Mouse (Mus musculus): Measurements from ENCODE around the gene Zfp651.
A peak's percentile ranks its signal among the peaks of the same experiment; 100 is the strongest.

The Zfp651 gene

DNA sequence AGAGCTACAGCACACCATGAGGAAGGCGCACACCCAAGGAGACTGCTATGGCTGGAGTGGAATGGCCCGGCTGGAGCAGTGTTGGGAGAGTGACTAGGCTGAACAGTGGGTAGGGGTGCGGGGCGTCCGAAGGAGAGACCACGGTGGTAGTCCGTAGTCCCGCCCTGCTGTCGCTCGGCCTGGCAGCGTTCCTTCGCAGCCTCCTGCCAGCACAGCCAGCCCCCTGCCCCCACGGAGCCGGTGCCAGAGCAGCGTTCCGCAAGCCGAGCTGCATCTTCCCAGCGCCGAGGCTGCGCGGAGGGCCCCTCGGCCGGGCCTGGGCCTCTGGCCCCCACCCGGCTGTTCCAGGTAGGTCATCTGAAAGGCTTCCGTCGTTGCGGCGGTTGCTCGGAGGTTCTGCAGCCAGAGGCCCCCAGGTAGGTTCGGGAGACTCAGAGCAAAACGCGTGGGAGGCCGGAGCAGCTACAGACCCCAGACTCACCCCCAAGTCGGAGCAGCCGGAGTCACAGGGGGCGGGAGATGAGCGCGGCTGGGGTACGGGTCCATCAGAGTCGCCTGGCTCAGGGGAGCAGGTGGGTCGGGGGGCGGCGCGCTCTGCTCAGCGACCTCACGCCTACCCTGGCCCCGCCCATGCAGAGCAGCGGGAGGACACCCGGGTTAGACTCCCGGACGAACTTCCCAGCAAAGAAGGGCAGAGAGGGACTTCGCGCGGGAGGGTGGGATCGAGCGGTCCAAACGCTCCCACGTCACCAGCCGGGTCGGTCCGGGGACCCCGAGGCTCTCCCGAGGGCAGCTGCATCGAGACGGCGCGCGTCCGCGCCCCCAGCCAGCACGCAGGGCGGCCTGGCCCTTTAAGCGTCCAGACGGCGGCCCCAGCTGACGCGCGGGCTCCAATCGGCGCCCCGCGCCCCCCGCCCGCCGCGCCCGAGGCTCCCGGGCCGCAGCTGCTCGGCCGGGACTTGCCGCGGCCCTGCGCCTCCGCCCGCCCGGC is at the start of gene Zfp651:
Gene Zfp651, plus strand, starts transcription at position 240 of the 991 bp plus-strand sequence.
- no peak for DNase-seq (ENCODE audit: low spot score in 2 of 2)

DNA sequence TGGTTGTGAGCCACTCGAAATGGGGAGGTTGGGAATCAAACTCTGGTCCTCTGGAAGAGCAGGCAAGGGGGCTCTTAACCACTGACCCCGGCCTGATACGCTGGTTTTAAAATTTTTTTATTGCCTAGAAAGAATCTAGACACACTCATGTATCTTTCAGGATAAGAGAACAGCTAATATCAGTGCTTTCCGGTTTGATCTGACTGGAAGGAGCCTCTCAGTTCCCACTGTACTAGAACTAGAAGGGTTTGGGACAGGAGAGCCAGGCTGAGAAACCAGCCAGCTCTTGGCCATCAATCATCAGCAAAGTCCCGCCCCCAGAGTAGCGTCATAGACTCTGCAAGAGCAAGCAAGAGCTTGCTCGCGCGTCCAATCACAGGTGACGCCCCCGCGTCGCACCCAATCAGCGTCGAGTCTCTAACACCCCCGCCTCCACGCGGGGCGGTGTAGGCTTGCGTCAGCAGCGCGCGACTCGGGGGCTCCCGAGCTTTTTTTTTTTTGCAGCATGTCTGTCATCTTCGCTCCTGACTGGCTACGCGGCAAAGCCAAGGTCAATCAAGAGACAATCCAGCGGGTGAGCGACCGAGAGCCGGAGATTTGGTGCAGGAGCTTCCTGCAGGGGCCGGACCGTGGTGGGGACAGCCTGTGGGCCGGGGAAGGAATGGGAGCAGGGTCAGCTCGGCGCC is 49.1 kb upstream of the Zfp651 start, which contains the start of gene Ss18l2:
Gene Ss18l2, plus strand, starts transcription at position 432 of the 686 bp plus-strand sequence.
- DNase-seq (ENCODE audit: low spot score in 2 of 2) = peak; percentile 94 to 99

GRCm38 (mm10) chr9:121710584-121710975 is 48.5 kb upstream of the Zfp651 start:
- peak in 1 of 2 experiments; percentile 67 for DNase-seq (ENCODE audit: low spot score in 2 of 2)

DNA sequence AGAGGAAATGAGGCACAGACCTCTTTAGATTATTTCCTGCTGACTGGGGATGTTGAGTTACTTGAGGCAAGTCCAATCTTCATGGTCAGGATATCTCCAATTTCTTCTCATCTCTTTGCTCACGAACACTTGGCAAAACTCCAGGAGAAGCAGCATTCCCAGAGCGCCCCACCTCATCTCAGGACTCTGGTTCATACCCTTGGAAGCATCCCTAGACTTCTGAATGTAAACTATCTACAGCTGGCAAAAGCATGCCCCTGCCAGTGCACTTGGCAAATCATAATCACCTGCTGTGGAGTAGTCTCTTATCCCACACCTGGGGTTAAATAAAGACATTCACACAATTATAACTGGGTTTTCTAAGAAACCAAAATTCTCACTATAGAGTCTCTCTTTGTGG is 42.1 kb upstream of the Zfp651 start:
- DNase-seq (ENCODE audit: low spot score in 2 of 2) = no peak

DNA sequence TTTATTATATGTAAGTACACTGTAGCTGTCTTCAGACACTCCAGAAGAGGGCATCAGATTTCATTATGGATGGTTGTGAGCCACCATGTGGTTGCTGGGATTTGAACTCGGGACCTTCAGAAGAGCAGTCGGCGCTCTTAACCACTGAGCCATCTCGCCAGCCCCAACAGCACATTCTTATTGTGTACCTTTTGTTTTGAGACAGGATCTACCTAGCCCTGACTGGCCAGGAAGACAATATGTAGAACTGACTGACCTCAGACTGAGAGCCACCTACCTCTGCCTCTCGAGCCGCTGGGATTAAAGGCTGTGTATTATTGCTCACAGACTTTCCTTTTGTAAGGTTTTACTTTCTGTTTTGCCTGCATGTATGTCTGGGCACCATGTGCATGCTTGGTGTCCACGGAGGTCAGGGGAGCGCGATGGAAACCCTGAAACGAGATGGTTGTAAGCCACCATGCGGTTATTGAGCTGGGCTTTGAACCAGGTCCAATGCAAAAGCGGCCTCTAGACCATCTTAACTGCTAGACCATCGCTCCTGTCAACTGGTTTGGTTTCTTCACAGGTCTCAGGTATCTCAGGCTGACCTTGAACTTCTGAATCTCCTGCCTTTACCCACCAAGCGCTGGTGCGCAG is 40.9 kb upstream of the Zfp651 start:
- DNase-seq (ENCODE audit: low spot score in 2 of 2) = no peak

GRCm38 (mm10) chr9:121718792-121719318 is 40.3 kb upstream of the Zfp651 start, which contains the start of gene Nktr:
TSS of gene Nktr (plus strand) at chr9:121719169.
- peak; percentile 96 to 98 for DNase-seq (ENCODE audit: low spot score in 2 of 2)

DNA sequence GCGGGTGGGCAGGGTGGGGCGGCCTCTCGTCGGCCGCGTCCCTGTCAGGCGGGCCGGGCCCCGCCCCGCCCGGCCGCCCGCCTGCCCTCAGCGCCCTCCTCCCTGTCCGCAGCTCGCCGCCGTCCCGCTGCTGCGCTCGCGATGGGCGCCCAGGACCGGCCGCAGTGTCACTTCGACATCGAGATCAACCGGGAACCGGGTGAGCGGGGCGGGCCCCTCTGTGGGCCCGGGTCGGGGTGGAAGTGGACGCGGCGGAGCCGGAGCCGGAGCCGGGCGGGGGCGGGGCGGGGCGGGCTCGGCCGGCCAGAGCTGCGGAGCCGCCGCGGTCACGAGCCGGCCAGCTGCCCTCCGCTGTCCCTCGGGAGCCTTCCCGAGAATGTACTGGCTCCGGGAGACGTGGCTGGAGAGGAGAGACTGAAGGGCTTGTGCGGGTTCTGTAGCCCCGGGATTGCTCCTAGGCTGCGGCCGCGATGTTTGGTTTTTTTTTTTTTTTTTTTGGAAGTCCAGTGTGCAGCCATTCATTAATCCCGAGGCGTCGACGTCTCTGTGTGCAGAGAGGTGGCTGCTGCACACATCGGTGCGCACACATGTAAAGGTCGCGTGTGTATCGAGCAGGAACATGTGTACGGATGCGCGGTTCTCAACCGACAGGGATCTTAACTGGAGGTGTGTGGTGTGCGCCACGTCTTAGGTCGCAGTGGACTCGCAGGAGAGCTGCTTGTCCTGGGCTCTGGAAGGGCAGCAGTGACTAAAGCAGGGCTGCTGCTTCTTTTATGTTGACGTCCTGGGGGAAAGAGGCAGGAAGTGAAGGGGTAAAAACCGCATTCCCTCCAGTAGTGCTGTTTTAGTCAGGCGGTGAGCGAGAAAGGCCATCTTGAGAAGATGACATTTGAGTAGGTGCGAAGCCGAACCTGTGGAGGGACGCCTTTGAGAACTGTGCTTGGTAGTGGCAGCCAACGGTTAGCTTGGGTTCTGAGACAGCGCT is 39.5 kb upstream of the Zfp651 start:
- peak; percentile 58 to 85 for DNase-seq (ENCODE audit: low spot score in 2 of 2)

DNA sequence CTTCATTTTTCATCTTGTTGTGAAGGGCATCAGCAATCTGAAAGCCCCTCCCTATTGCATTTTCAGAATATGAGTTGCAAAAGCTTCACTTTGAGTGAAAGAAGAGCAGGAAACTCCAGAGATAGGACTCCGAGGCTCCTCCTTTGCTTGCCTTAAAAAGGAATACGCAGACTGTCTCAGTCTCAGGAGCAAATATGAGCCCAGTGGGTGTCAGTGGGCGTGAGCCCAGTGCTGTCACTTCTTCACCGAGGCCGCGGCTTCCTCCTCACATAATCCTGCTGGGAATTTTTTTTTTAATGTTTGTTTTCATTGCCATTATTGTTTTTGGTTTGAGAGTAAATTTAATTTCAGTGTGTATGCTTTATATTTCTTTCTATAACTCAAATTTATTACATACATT is 18.6 kb upstream of the Zfp651 start:
- DNase-seq (ENCODE audit: low spot score in 2 of 2) = no peak

GRCm38 (mm10) chr9:121741168-121741567 is 18.0 kb upstream of the Zfp651 start:
- DNase-seq (ENCODE audit: low spot score in 2 of 2) = no peak

DNA sequence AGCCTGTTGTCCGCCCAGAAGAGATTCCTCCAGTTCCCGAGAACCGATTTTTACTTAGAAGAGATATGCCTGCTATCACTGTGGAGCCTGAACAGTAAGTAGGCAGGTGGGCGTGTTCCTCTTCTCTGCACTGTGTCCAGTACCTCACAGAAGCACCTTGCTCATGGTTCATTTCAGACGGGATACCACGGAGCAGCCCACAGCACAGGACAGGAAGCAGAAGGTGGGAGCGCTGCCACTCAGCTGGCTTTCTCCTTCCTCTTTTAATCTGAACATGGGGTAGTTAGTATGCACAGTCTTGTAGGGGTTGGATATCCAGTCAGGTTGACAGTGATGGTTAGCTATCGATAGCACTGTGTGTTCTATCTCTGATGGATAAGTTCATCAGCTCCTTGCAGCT is 15.1 kb upstream of the Zfp651 start:
- no peak for DNase-seq (ENCODE audit: low spot score in 2 of 2)

DNA sequence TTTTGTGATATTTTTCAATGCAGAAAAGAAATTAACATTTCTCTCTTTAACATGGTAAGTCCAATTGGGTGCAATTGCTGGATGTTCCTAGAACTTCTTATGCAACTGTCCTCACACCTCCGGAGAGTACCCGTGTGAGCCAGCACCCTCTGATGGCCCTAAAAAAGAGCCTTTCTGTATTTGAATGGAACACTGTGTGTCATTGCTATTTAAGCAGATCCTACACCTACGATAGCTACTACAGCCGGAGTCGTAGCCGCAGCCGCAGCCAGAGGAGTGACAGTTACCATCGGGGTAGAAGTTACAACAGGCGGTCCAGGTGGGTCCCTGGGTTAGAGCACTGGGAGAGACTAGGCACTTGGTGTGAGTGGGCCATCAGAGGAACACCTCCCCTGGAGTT is 6.4 kb upstream of the Zfp651 start:
- no peak for DNase-seq (ENCODE audit: low spot score in 2 of 2)

GRCm38 (mm10) chr9:121754624-121755023 is 4.5 kb upstream of the Zfp651 start:
- DNase-seq (ENCODE audit: low spot score in 2 of 2) = no peak

GRCm38 (mm10) chr9:121756785-121757184 is 2.3 kb upstream of the Zfp651 start:
- no peak for DNase-seq (ENCODE audit: low spot score in 2 of 2)

DNA sequence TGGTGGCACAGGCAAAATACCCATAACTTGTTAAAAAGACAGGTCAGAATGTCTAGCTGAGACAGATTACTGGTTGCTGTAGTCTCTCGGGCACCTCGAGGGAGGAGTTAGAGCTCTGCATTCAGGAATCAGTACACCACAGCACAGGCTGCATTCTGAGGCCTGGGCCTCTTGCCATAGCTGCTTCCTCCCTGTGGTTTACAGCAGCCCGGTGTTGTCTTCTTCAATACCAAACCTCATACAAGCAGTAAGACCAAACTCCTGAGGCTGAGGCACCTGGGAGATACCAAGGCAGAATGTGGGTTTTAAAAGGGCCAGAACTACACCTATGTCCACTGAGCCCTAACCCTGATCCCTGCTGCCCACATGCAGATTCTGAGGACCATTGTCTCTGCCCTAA is 1.7 kb upstream of the Zfp651 start:
- DNase-seq (ENCODE audit: low spot score in 2 of 2) = no peak

- DNase-seq (ENCODE audit: low spot score in 2 of 2) = no peak
Measured at GRCm38 (mm10) chr9:121757835-121758814, 1.0 kb upstream of the Zfp651 start.

- no peak for DNase-seq (ENCODE audit: low spot score in 2 of 2)
Measured at GRCm38 (mm10) chr9:121760271-121761090, 1.4 kb downstream of the Zfp651 start.

- DNase-seq (ENCODE audit: low spot score in 2 of 2) = no peak
Measured at GRCm38 (mm10) chr9:121761091-121761665, 2.0 kb downstream of the Zfp651 start.

DNA sequence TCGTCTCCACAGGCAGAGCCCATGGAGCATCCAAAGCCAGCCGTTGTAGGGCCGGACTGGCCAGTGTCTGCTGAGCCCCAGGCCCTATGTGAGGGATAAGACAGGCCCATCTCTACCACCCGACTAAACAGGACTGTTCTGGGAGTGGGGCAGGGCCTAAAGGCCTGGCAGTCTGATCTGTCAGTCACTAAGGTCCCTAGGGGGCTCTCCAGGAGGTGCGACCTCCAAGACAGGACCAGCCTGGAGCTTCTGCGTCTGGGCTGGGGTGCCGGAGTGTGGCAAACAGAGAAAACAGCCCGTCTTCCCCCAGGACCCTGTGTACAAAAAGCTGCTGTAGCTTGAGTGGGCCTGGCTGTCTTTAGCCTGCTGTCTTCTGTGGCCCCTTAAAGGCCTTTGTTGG is 2.7 kb downstream of the Zfp651 start:
- no peak for DNase-seq (ENCODE audit: low spot score in 2 of 2)
